Mouse (Mus musculus) midbrain, embryonic 12.5 days (tissue): ENCODE data around the gene Creb3l2. TPM values are rescaled to one million over a fixed set of nuclear protein-coding genes. Genes with fewer than 3 reads are reported as not detected.
"Not testable (repeated sequence)": the region's sequence is repeated elsewhere in the genome, so short reads cannot be mapped to it uniquely, and the experiment has no call there.

Source experiments
- ATAC-seq: fragments of 200-750 bp; cut with Nextera tagmentation; 2 replicates; pipeline ENCODE4 v1.8.0; 2017; ENCODE audit warnings: low read depth, moderate TSS enrichment, moderate library complexity; ENCODE audit not compliant: low FRiP score
- H3K27ac ChIP-seq: fragments of 300-500 bp; sonication (generic); replicated peaks from 2 replicates; pipeline ENCODE4 v1.5.1; 2016; ENCODE audit warnings: mild to moderate bottlenecking
- H3K27me3 ChIP-seq: fragments of 300-500 bp; sonication (generic); 2 replicates; pipeline ENCODE4 v1.6.1; 2016; ENCODE audit warnings: mild to moderate bottlenecking
- H3K36me3 ChIP-seq: fragments of 300-500 bp; sonication (generic); 2 replicates; pipeline ENCODE4 v1.6.1; 2016
- H3K4me1 ChIP-seq: fragments of 300-500 bp; sonication (generic); 2 replicates; pipeline ENCODE4 v1.6.1; 2016
- H3K4me2 ChIP-seq: fragments of 300-500 bp; sonication (generic); replicated peaks from 2 replicates; pipeline ENCODE4 v1.6.1; 2016; ENCODE audit warnings: mild to moderate bottlenecking, moderate library complexity
- H3K4me3 ChIP-seq: fragments of 300-500 bp; sonication (generic); 2 replicates; pipeline ENCODE4 v1.5.1; 2016; ENCODE audit warnings: mild to moderate bottlenecking
- H3K9ac ChIP-seq: fragments of 300-500 bp; sonication (generic); replicated peaks from 2 replicates; pipeline ENCODE4 v1.6.1; 2016; ENCODE audit warnings: mild to moderate bottlenecking, moderate library complexity
- H3K9me3 ChIP-seq: fragments of 300-500 bp; sonication (generic); 2 replicates; pipeline ENCODE4 v1.6.1; 2016; ENCODE audit warnings: mild to moderate bottlenecking
- WGBS: fragments of 180-500 bp; shearing (Covaris S2); methylation state at CpG from one replicate; pipeline ENCODE4 v1.1.7; 2016; 5-methylcytosine and 5-hydroxymethylcytosine counted together
- polyA plus RNA-seq: library from polyadenylated mRNA; unstranded; fragments of >200 nt; fragmentation: Nextera tagmentation; extraction: Ambion mirVana; gene quantifications from 2 replicates; pipeline ENCODE4 v1.2.1, GENCODE M21; 2016

The Creb3l2 gene
- polyA plus RNA-seq, 1 experiment from 2014 or later, result 7.2 TPM

GRCm38 (mm10) chr6:37463517-37464482 is 21.9 kb upstream of the Creb3l2 start:
- H3K36me3 ChIP-seq, H3K4me1 ChIP-seq, H3K9ac ChIP-seq, H3K27me3 ChIP-seq, H3K9me3 ChIP-seq, H3K27ac ChIP-seq: not testable (repeated sequence)
- peak overlapping the region; percentile 55 for H3K4me2 ChIP-seq
- peak; percentile 92 for ATAC-seq
- peak overlapping the region; percentile 40 for H3K4me3 ChIP-seq
- WGBS, result 0% methylated on average over 7 of the region's 25 CpGs

- no peak for ATAC-seq
- peaks cover 2% of the 10 kb centered on the region for H3K4me1 ChIP-seq
- no peak overlapping the region for H3K9ac ChIP-seq
- no peaks in the 10 kb centered on the region for H3K36me3 ChIP-seq
- no peak overlapping the region for H3K4me2 ChIP-seq
- WGBS, result 89% methylated on average over 6 of the region's 6 CpGs
- no peak overlapping the region for H3K4me3 ChIP-seq
- H3K27ac ChIP-seq, result no peak overlapping the region
- 0 out of 2 replicates have a peak, but pooled peaks cover 6% of the 10 kb centered on the region for H3K27me3 ChIP-seq
- H3K9me3 ChIP-seq, result no peaks in the 10 kb centered on the region
These were observed 18.7 kb upstream of the Creb3l2 start for GRCm38 (mm10) chr6:37460681-37461080.

GRCm38 (mm10) chr6:37459656-37460055 is 17.7 kb upstream of the Creb3l2 start:
- H3K36me3 ChIP-seq, H3K9ac ChIP-seq, H3K4me2 ChIP-seq, H3K27ac ChIP-seq, H3K9me3 ChIP-seq, H3K4me1 ChIP-seq, H3K4me3 ChIP-seq, ATAC-seq, H3K27me3 ChIP-seq: not testable (repeated sequence)
- 50% methylated on average over 9 of the region's 9 CpGs for WGBS

DNA sequence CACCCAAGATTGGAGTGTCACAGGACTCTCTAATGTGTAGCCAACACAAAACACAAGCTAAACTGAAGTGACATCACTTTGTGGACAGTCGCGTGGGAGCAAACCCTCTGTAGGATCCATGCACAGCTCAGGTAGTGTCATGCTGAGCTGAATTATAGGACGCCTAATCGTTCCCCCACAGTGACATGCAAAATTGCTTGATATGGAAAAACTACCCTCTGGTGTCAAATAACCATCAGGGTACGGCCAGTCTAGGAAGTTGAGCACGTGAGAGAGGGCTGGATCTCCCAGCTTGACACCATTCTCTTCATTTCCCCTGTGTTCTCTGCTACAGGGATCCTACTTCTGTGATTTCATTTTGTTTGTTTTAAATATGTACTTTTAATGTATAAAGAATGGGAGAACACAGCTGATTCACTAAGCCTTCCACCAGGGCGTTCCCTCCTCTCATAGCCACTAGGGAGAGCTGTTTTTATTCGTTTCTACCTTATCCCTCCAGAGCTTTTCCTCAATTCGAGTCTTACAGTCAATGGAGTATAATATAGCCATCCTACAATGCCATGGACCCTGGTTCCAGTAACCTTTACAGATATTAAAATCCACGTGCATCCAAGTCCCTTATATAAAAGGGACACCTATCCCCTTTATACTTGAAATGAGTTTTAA is 16.2 kb upstream of the Creb3l2 start:
- no peak overlapping the region for H3K27ac ChIP-seq
- H3K4me2 ChIP-seq, result no peak overlapping the region
- H3K4me3 ChIP-seq, result no peak overlapping the region
- no peaks in the 10 kb centered on the region for H3K9me3 ChIP-seq
- H3K27me3 ChIP-seq, result 0 out of 2 replicates have a peak, but pooled peaks cover 6% of the 10 kb centered on the region
- no peak for ATAC-seq
- H3K36me3 ChIP-seq, result no peaks in the 10 kb centered on the region
- H3K9ac ChIP-seq, result no peak overlapping the region
- no peaks in the 10 kb centered on the region for H3K4me1 ChIP-seq
- 50% methylated on average over 10 of the region's 10 CpGs for WGBS

DNA sequence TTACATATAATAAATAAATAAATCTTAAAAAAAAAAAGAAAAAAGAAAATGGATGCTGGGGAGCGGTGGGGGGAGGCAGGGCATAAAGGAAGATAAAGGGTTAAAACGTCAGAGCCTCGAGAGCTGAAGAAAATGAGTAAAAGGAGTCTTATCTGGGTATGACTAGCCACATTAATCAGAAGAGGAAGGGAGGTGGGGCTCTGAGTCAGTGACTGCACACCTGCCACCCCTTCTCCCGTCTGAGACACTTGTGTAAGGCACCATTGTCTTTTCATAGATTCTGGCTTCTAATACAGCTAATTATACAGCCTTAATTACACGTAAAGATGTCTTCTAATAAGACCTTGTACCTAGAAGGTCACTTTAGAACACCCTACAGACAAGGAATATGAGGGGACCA is 13.6 kb upstream of the Creb3l2 start:
- Histone ChIP-seq H3K4me3 (no peak overlapping the region), H3K27ac (no peak overlapping the region), H3K36me3 (no peaks in the 10 kb centered on the region), H3K4me1 (no peaks in the 10 kb centered on the region), H3K9me3 (no peaks in the 10 kb centered on the region), H3K9ac (no peak overlapping the region), H3K27me3 (no peaks in the 10 kb centered on the region), H3K4me2 (no peak overlapping the region)
- ATAC-seq, result no peak
- WGBS, result 72% methylated on average over 5 of the region's 5 CpGs

GRCm38 (mm10) chr6:37453047-37453446 is 11.1 kb upstream of the Creb3l2 start:
- H3K4me2 ChIP-seq, result no peak overlapping the region
- WGBS, result 78% methylated on average over 4 of the region's 4 CpGs
- no peak for ATAC-seq
- H3K27ac ChIP-seq, result no peak overlapping the region
- no peaks in the 10 kb centered on the region for H3K9me3 ChIP-seq
- no peaks in the 10 kb centered on the region for H3K36me3 ChIP-seq
- no peaks in the 10 kb centered on the region for H3K27me3 ChIP-seq
- H3K4me3 ChIP-seq, result no peak overlapping the region
- H3K9ac ChIP-seq, result no peak overlapping the region
- H3K4me1 ChIP-seq, result no peaks in the 10 kb centered on the region

- 65% methylated on average over 4 of the region's 4 CpGs for WGBS
- Histone ChIP-seq H3K4me2 (no peak overlapping the region), H3K36me3 (no peaks in the 10 kb centered on the region), H3K9ac (no peak overlapping the region), H3K9me3 (no peaks in the 10 kb centered on the region), H3K27ac (no peak overlapping the region), H3K4me1 (no peaks in the 10 kb centered on the region), H3K27me3 (no peaks in the 10 kb centered on the region), H3K4me3 (no peak overlapping the region)
- ATAC-seq, result no peak
These were observed 9.7 kb upstream of the Creb3l2 start for GRCm38 (mm10) chr6:37451664-37452063.

GRCm38 (mm10) chr6:37447704-37448466 is 5.9 kb upstream of the Creb3l2 start:
- H3K4me1 ChIP-seq, result no peaks in the 10 kb centered on the region; the same call in 1 of the 2 replicates
- H3K9ac ChIP-seq, result no peak overlapping the region
- H3K4me2 ChIP-seq, result no peak overlapping the region
- WGBS, result 30% methylated on average over 10 of the region's 10 CpGs
- peak; percentile 49; the same call in 1 of the 2 replicates for ATAC-seq
- no peaks in the 10 kb centered on the region for H3K36me3 ChIP-seq
- H3K27ac ChIP-seq, result no peak overlapping the region
- no peaks in the 10 kb centered on the region for H3K9me3 ChIP-seq
- H3K4me3 ChIP-seq, result no peak overlapping the region
- no peaks in the 10 kb centered on the region for H3K27me3 ChIP-seq

DNA sequence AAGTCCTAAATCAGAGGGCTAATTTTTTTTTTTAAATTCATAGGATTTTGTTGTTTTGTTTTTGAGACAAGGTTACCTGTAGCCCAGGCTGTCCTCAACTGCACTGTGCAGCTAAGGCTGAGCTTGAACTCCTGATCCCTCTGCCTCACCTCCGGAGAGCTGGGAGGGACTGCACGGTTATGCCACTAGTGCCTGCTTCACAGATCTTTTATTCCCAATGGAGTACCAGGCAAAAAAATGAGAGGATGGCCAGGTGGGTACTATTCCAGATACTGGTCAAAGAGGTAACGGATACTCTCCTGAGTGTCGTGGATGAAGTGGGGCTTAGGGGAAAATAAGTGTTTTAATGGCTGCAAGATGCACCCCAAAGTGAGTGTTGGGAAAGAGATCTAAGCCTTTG is 835 bp upstream of the Creb3l2 start:
- no peak for ATAC-seq
- 47% methylated on average over 4 of the region's 4 CpGs for WGBS
- peaks cover 7% of the 10 kb centered on the region; the same call in 1 of the 2 replicates for H3K27me3 ChIP-seq
- peak overlapping the region; percentile 46 for H3K9ac ChIP-seq
- H3K36me3 ChIP-seq, result no peaks in the 10 kb centered on the region
- H3K9me3 ChIP-seq, result no peaks in the 10 kb centered on the region
- no peak overlapping the region for H3K27ac ChIP-seq
- H3K4me2 ChIP-seq, result peak overlapping the region; percentile 50
- peak overlapping the region; percentile 81 for H3K4me3 ChIP-seq
- H3K4me1 ChIP-seq, result peaks cover 11% of the 10 kb centered on the region; the same call in 1 of the 2 replicates

- Histone ChIP-seq H3K4me3 (peak overlapping the region; percentile 81), H3K9me3 (no peaks in the 10 kb centered on the region), H3K36me3 (no peaks in the 10 kb centered on the region), H3K4me1 (peaks cover 11% of the 10 kb centered on the region; the same call in 1 of the 2 replicates), H3K4me2 (peak overlapping the region; percentile 91), H3K27me3 (peaks cover 7% of the 10 kb centered on the region; the same call in 1 of the 2 replicates), H3K9ac (peak overlapping the region; percentile 78), H3K27ac (peak overlapping the region; percentile 49)
- 1% methylated on average over 40 of the region's 40 CpGs for WGBS
- ATAC-seq, result peak; percentile 59
These were observed 515 bp downstream of the Creb3l2 start for GRCm38 (mm10) chr6:37441251-37442011.
